Mouse (Mus musculus) splenic B cell, adult 2 months (primary cell): Measurements from ENCODE around the gene Phactr1.

Source experiments
- DNase-seq: peaks from one replicate; pipeline ENCODE4 v3.0.0-alpha.2; 2011; ENCODE audit warnings: low read depth, low spot score
- H3K27me3 ChIP-seq: 2 replicates; pipeline ENCODE4 v1.6.1; 2012; ENCODE audit warnings: mild to moderate bottlenecking, low read length, moderate library complexity, mixed read lengths; ENCODE audit not compliant: control insufficient read depth, poor library complexity, insufficient read depth, severe bottlenecking
- H3K36me3 ChIP-seq: 2 replicates; pipeline ENCODE4 v1.6.1; 2012; ENCODE audit warnings: mild to moderate bottlenecking, low read length, moderate library complexity, mixed read lengths; ENCODE audit not compliant: control insufficient read depth, poor library complexity, insufficient read depth, severe bottlenecking

The Phactr1 gene

DNA sequence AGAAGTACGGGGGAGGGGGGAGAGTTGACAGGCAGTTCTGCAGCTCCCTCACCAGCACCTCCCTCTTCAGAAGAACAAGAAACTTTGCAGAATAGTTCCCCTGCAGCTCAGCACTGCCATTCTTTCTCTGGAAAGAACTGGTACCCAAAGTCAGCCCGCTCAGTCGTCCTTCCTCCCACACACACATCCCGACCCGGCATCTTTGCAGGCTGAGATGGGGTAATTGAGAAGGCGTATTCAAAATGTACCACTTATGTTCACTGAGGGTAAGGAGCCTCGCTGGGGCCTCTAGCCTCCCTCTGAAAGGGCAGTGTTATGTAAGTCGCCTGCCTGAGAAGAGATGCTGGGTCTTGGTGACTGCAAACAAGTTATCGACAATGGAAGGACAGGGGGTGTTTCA, 123.9 kb downstream of the Phactr1 start:
- no peaks in the 10 kb centered on the region for H3K36me3 ChIP-seq
- DNase-seq, result no peak

DNA sequence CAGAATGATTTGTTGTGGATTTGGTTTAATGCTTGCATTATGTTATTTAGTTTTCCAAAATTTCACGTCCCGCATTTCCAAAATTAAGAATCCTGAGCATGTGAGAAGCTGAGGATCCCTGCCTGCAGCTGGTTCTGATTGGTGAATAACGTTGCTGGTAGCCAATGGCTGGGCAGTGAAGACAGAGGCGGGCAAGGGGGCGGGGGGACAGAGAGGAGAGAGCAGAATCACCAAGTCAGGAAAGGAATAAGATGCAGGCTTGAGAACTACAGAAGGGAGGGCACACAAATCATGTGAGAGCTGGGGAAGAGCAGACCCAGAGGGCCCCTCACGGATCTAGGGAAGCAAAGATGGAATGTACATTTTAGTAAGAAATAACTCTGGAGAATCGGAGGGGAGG, 132.3 kb downstream of the Phactr1 start:
- Histone ChIP-seq H3K36me3 (no peaks in the 10 kb centered on the region), H3K27me3 (no peaks in the 10 kb centered on the region)
- no peak for DNase-seq

More for the DNA sequence above, 123.9 kb downstream of the Phactr1 start:
- no peaks in the 10 kb centered on the region for H3K27me3 ChIP-seq

DNA sequence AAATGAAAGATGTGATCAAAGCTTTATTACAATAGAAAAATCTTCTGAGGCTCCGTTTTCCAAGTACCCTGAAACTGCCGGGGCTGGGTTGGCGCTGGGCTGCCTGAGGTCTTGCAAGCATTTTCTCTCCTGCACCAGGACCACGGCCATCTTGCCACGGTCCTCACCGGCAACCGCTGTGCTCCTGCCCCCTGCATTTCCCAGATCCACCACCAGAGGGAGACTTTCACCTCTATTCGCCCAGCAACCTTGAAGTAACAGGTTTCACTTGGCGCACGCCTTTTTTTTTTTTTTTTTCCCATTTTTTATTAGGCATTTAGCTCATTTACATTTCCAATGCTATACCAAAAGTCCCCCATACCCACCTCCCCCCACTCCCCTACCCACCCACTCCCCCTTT, 138.0 kb downstream of the Phactr1 start:
- no peaks in the 10 kb centered on the region for H3K27me3 ChIP-seq
- peak; percentile 68 for DNase-seq

DNA sequence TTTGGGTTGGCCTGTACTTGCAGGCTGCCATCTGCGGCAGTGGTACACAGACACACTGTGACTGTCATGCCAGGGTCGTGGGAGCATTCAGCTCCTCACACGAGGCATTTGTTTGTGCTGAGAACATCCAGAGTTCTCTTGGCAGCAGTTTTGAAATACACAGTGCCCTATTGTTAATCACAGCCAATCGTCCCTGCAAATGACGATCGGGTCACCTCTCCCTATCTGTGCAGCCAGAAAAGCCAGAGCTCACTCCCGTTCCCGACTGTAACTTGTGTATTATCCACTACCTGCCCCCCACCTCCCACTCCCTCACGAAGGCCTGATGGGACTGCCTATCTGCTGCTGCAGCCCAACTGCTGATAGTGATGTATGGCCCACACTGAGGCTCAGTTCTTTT, 140.1 kb downstream of the Phactr1 start:
- no peak for DNase-seq
- H3K36me3 ChIP-seq, result no peaks in the 10 kb centered on the region
- H3K27me3 ChIP-seq, result no peaks in the 10 kb centered on the region

More for the DNA sequence above, 138.0 kb downstream of the Phactr1 start:
- no peaks in the 10 kb centered on the region for H3K36me3 ChIP-seq

DNA sequence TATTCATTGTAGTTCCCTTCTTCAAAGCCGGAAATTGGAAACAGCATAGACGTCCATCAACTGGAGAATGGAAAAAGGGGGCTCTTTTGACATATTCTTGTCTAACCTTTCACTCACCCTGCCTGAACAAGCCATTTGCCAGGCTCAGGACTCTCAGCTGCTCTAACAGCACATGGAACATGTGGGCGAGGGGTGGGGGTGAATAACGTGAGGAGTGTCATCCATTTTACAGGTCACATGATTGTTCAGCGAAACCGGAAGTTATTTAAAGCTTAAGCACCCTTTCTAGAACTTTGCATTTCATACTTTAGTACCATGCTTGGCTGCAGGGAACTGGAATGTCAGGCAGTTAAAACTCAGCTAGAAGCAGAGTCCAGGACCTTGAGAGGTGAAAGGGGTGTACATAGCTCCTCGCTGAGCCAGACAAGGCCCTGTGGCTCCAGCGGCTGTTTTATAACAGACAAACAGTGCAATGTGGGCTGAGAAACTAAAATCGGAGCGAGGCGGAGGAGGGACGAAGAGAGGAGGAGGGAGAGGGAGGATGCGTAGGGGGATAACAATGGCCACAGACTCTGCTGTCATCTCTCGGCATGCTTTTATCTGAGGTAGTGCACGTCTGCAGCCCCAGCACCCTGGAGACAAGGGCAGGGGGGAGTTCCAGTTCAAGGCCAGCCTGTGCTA, 141.1 kb downstream of the Phactr1 start:
- Histone ChIP-seq H3K27me3 (no peaks in the 10 kb centered on the region), H3K36me3 (no peaks in the 10 kb centered on the region)
- DNase-seq, result no peak

DNA sequence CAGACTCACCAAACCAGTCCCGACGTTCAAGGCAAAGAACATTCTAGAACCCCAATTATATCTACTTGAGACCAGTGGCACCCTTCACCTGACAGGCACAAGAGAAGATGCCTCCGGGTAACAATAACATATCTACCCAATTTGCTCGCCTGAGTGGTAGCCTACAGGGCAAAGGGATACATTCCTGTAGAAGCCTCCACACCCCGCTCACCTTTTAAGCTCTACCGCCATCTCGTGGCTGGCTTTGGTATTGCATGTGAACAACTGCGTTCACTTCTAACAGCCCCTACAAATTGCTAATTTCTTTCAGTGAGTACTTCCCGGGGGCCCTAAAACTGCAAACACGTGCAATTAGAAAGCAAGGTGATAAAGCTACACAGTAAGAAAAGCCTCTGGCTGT, 142.1 kb downstream of the Phactr1 start:
- Histone ChIP-seq H3K27me3 (no peaks in the 10 kb centered on the region), H3K36me3 (no peaks in the 10 kb centered on the region)
- peak; percentile 65 for DNase-seq

DNA sequence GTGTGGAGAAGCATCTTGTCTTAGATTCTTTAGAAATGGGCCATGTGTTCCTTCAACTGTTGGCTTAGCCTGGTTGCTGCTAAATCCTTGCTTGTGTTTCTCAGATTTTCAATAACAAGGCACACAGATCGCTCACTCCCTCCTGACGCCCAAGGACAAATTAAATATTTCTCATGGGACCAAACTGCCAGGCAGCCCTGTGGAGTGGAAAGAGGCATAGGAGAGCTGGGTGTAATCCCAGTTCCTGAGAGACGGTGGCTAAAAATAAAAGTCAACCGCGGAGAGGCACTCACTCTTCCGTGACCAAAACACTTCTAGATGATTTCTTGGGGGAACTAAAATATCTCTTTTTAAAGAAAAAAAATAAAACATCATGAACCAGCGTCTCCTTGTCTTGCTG, 143.5 kb downstream of the Phactr1 start:
- Histone ChIP-seq H3K27me3 (no peaks in the 10 kb centered on the region), H3K36me3 (no peaks in the 10 kb centered on the region)
- DNase-seq, result no peak

DNA sequence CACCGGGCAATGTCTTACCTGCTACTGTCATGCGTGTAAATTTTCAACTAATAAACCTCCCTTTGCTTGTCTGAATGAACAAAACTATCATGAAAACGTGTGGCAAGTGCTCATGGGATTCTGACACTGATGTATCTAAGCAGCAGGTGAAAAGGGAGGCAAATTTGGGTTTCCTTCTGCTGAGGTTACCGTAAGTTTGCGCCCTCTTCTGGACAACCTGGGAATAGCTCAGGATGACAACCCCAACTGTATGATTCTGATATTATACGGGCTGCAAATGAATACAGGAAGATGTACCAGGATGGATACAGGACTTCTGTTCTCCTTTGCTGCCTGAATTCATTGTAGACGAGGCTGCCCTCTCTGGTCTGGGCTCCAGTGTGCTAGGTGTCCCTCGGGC, 146.2 kb downstream of the Phactr1 start:
- no peaks in the 10 kb centered on the region for H3K36me3 ChIP-seq
- DNase-seq, result peak; percentile 36
- no peaks in the 10 kb centered on the region for H3K27me3 ChIP-seq

DNA sequence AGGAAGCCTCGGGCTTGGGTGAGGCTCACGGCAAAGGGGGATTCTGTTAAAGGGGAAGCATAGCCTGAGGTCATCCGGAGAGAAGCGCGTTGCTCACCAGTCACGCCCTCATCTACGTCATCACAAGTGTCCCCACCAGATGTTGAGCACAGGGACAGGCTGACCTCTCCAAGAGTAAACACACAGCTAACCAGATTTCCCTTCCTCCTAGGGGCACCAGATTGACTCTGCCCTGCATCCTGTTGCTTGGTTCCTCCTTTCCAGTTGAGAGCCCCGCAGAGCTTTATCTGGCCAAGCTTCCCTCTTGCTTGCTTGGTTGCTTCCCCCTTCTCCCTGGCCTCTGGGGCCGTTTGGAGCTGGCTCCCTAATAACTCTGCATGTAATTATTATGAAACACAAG, 148.6 kb downstream of the Phactr1 start:
- Histone ChIP-seq H3K36me3 (no peaks in the 10 kb centered on the region), H3K27me3 (no peaks in the 10 kb centered on the region)
- DNase-seq, result peak; percentile 49

DNA sequence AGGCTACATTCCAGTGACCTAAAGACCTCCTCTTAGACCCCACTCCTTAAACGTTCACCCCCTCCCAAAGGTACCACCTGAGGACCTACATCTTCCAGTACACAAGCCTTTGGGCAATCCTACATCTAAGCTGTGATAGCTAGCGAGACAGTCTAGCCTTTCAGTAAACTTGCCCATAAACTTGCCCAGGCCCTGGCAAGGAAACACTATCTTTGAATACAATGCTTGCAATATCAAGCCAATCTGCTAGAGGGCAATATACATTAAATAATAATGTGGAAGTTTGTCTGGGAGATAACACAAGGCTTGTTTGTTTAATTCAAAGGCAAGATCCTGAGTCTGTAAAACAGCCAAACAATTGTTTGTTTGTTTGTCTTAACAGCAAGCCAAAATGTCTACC, 155.0 kb downstream of the Phactr1 start:
- H3K36me3 ChIP-seq, result no peaks in the 10 kb centered on the region
- no peak for DNase-seq
- no peaks in the 10 kb centered on the region for H3K27me3 ChIP-seq

DNA sequence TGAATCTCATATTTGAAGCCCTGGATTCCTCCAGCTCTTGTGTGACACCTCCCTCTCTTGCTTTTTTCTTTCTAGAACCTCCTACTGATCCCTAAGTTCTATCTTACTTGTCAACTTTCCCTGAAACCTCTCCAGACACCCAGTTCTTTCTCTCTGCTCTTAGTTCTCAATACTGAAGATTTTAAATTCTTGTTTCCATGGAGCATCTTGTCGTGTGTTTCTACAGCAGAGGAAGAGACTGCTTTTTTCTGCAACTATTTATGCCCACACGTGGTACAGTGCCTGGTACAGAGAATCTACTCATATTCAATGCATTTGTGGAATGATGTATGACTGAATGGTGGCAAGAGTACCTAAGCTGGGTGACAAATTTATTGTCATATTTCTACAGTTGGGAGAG, 158.9 kb downstream of the Phactr1 start:
- Histone ChIP-seq H3K27me3 (no peaks in the 10 kb centered on the region), H3K36me3 (no peaks in the 10 kb centered on the region)
- DNase-seq, result no peak

DNA sequence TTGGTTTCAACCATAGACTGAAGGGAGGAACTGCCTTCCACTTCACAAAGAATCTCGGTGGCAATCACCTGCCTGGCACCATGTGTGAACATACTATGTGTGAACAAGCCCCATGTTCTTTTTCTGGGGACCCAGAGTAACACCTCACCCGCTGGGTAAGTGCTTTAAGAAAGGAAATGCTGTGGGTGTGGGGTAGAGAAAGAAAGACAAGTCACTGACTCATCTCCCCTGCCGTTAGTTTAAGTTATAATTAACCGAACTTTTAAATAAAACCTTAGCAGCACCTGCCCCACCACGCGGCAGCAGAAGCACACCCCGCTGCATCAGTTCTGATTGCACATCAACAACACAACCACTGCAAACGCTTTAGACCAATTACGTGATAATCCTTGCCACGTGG, 171.7 kb downstream of the Phactr1 start:
- Histone ChIP-seq H3K36me3 (no peaks in the 10 kb centered on the region; the same call in 1 of the 2 replicates), H3K27me3 (no peaks in the 10 kb centered on the region)
- DNase-seq, result no peak

DNA sequence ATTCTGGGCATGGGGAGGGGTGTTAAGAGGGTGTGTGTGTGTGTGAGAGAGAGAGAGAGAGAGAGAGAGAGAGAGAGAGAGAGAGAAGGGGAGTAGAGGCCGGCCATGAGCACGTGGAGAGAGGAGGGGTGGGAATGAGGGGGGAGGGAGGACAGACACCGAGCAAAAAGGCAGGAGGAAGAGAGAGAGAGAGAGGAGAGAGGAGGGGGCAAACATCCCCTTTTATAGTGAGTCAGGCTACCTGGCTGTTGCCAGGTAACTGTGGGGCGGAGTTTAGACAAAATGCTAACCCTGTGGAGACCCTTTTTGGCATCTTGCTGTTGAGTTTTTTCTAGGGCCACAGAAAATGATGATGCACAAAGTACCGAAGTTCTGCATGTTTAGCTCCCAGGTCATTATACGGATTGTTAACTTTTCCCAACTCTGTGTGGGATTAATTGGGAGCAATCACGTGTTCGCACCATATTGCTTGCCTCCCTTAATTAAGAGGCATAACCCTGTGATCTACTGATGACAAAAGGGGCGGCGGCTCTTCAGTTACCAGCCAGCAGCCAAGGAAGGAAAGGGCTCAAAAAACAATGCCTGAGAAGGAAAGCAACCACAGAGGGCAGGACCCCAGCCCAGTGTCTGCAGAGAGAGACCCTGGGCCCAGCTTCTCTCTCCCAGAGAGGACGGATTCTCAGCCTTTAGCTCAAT, 173.6 kb downstream of the Phactr1 start:
- DNase-seq, result no peak
- no peaks in the 10 kb centered on the region for H3K27me3 ChIP-seq
- no peaks in the 10 kb centered on the region; the same call in 1 of the 2 replicates for H3K36me3 ChIP-seq

DNA sequence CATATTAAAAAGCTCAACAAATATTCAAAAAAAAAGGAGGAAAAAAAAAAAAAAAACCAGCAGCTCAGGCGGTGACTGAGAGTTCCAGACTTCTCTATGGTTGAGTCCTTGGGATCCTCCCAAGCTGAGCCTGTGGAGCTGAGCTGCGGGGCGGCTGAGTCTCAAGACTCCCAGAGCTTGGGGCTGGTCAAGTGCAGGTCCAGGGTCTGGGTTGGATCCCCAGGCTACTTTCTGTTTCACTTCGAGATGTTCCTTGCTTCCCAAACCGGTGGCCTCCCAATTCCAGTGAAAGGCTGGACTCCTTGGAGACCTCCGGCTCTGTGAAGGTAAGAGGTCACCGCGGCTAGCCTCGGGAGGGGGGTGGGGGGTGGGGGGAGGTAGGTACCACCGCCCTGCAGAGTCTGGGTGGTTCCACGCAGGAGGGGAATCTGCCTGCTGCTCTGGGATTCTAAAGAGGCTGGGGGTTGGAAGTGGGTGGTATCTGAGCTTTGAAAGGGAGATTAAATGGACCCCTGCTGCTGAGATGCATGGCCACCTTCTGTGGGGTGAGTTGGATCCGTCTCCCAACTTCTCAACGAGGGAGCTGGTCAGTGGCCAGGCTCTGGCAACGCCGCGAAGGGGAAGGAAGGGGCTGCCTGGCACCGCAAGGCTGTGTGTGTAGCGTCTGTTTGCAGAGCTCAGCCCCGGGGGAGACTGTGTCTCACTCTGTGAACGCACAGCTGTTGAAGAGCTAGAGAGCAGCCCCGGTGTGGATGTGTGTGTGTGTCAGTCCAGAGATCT, 185.9 kb downstream of the Phactr1 start:
- Histone ChIP-seq H3K27me3 (no peaks in the 10 kb centered on the region; the same call in 1 of the 2 replicates), H3K36me3 (no peaks in the 10 kb centered on the region)
- DNase-seq, result peak; percentile 7

DNA sequence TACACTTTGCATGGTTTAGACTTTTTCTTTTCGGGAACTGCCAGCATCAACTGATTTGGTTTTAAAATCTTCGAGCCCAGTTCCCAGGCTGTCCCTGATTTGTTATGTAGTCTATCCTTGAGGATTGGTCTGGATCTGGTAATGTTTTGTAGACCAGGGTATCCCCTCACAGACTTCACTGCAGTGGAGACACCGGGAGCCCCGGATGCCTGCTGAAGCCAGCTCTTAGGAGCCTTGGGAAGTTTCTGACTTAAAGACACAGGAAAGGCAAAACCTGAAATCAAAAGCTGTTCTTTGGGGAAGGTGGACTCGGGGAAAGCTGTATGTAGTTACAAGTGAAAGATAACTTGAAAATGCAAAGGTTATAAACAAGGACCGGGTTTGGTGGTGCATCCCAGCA, 186.6 kb downstream of the Phactr1 start:
- Histone ChIP-seq H3K27me3 (no peaks in the 10 kb centered on the region; the same call in 1 of the 2 replicates), H3K36me3 (no peaks in the 10 kb centered on the region)
- DNase-seq, result no peak
